ENCODE assay signal across 9 mouse cellular contexts in genomic region chr4:110129518-110129917, GRCm38 (mm10).
A peak's percentile ranks its signal among the peaks of the same experiment; 100 is the strongest.
DNase-seq lines count a peak whose midpoint lies in the region; ATAC-seq lines count a peak whose summit lies in the region.
"Had no signal": no experiment of that assay in that cellular context is flagged by ENCODE, and none has a peak within 500 bp of the region (broad histone marks: within the 10 kb centered on the region; RNA-seq: fewer than 3 reads in every experiment).

No protein-coding gene starts in this region.

- H3K27me3 ChIP-seq in hindbrain, embryonic 10.5 days (ENCODE audit: insufficient read depth, poor library complexity, severe bottlenecking) = no peaks in the 10 kb centered on the region
- H3K27me3 ChIP-seq in midbrain, embryonic 14.5 days (ENCODE audit: control insufficient read depth, insufficient read depth, low read length) = no peaks in the 10 kb centered on the region

- H3K27ac ChIP-seq in hindbrain, embryonic 10.5 days = peak overlapping the region; percentile 62
- H3K27ac ChIP-seq in midbrain, embryonic 14.5 days (replicated peaks; ENCODE audit: low read depth, low read length) = peak overlapping the region; percentile 60
- H3K27ac ChIP-seq: macrophage had no signal

- peak; percentile 89 for ATAC-seq in midbrain, embryonic 14.5 days (ENCODE audit: low FRiP score, low TSS enrichment)

- H3K4me3 ChIP-seq in hindbrain, embryonic 10.5 days = no peak overlapping the region
- H3K4me3 ChIP-seq in midbrain, embryonic 14.5 days (replicated peaks; ENCODE audit: low read depth, low read length) = no peak overlapping the region

- peaks cover 56% of the 10 kb centered on the region for H3K4me1 ChIP-seq in hindbrain, embryonic 10.5 days (replicated peaks)
- 0 out of 2 replicates have a peak, but pooled peaks cover 6% of the 10 kb centered on the region for H3K4me1 ChIP-seq in midbrain, embryonic 14.5 days (ENCODE audit: control insufficient read depth, insufficient read depth, low read length)

- no peaks in the 10 kb centered on the region for H3K9me3 ChIP-seq in hindbrain, embryonic 10.5 days
- H3K9me3 ChIP-seq in midbrain, embryonic 14.5 days (ENCODE audit: control insufficient read depth, low read length) = no peaks in the 10 kb centered on the region

- no peak overlapping the region for H3K9ac ChIP-seq in midbrain, embryonic 14.5 days (replicated peaks; ENCODE audit: low read length)

- 56% methylated on average over 3 of the region's 3 CpGs for WGBS in hindbrain, embryonic 10.5 days
- 28% methylated on average over 3 of the region's 3 CpGs for WGBS in midbrain, embryonic 14.5 days

- no peaks in the 10 kb centered on the region for H3K36me3 ChIP-seq in hindbrain, embryonic 10.5 days
- no peaks in the 10 kb centered on the region for H3K36me3 ChIP-seq in midbrain, embryonic 14.5 days (ENCODE audit: control insufficient read depth, insufficient read depth, low read length)

- intact Hi-C loops in left cerebral cortex, postnatal 25 days (cut with DNase I) = loop anchor here (5.0 kb wide), 1 partner anchor 158 kb away; no protein-coding TSS in a partner anchor

- H3K4me2 ChIP-seq in midbrain, embryonic 14.5 days (ENCODE audit: low read length) = no peak overlapping the region

- peak; percentile 3 to 7 for DNase-seq in cerebellum, adult 18-20 months
- no peak for DNase-seq in cerebellum, adult 11 months
- peak; percentile 42 for DNase-seq in adrenal gland, postnatal 14 days
- DNase-seq in hindbrain, embryonic 10.5 days (ENCODE audit: low spot score) = peak; percentile 51
- peak; percentile 76 for DNase-seq in midbrain, embryonic 14.5 days
- no peak for DNase-seq in left cerebral cortex, postnatal 25 days (ENCODE audit: low spot score in 2 of 2)
- no peak for DNase-seq in kidney, postnatal 36 days
- no peak for DNase-seq in right cerebral cortex, postnatal 25 days

Comparison
In these comparisons a context has a peak if more than half of its experiments do, and no peak if none do; other contexts are left out.
1. DNase-seq: peak in cerebellum, adult 18-20 months (2 of 2), adrenal gland, postnatal 14 days (single experiment), hindbrain, embryonic 10.5 days (single experiment) and midbrain, embryonic 14.5 days (single experiment); none in cerebellum, adult 11 months (single experiment), left cerebral cortex, postnatal 25 days (0 of 2), kidney, postnatal 36 days (0 of 2) and right cerebral cortex, postnatal 25 days (single experiment).